Mouse (Mus musculus) heart, embryonic 14.5 days (tissue): Measurements from ENCODE around the gene Glrx3. TPM values are rescaled to one million over a fixed set of nuclear protein-coding genes. Genes with fewer than 3 reads are reported as not detected.

Experiments used
- ATAC-seq: fragments of 200-750 bp; cut with Nextera tagmentation; 2 replicates; pipeline ENCODE4 v1.8.0; 2017; ENCODE audit warnings: low read depth, moderate TSS enrichment; ENCODE audit not compliant: insufficient number of reproducible peaks, insufficient read depth, low FRiP score
- H3K27ac ChIP-seq, 2 experiments: fragments of 200-500 bp in 1 of 2; fragments of 300-500 bp in 1 of 2; sonication (generic) in 1 of 2; replicated peaks in 1 of 2; 2 replicates each; pipeline ENCODE4 v1.5.1; 2012 to 2014; ENCODE audit warnings: low read depth in 2 of 2, low read length in 2 of 2, control low read depth in 1 of 2, mild to moderate bottlenecking in 1 of 2, mixed read lengths in 1 of 2; ENCODE audit not compliant: control insufficient read depth in 1 of 2, insufficient read depth in 1 of 2
- H3K27me3 ChIP-seq: fragments of 300-500 bp; sonication (generic); 2 replicates; pipeline ENCODE4 v1.6.1; 2014; ENCODE audit warnings: mild to moderate bottlenecking, low read length, control low read depth; ENCODE audit not compliant: control insufficient read depth, insufficient read depth
- H3K36me3 ChIP-seq: fragments of 300-500 bp; sonication (generic); 2 replicates; pipeline ENCODE4 v1.6.1; 2014; ENCODE audit warnings: mild to moderate bottlenecking, control low read depth, low read length, mixed read lengths; ENCODE audit not compliant: control insufficient read depth, insufficient read depth
- H3K4me1 ChIP-seq, 2 experiments: fragments of 200-500 bp in 1 of 2; fragments of 300-500 bp in 1 of 2; sonication (generic) in 1 of 2; 2 replicates each; pipeline ENCODE4 v1.6.1; 2012 to 2014; ENCODE audit warnings: low read length in 2 of 2, control low read depth in 1 of 2, mixed read lengths in 1 of 2; ENCODE audit not compliant: control insufficient read depth in 2 of 2, insufficient read depth in 2 of 2
- H3K4me2 ChIP-seq: fragments of 300-500 bp; sonication (generic); 2 replicates; pipeline ENCODE4 v1.6.1; 2014; ENCODE audit warnings: mild to moderate bottlenecking, low read length
- H3K4me3 ChIP-seq, 2 experiments: fragments of 200-500 bp in 1 of 2; fragments of 300-500 bp in 1 of 2; sonication (generic) in 1 of 2; 2 replicates each; pipeline ENCODE4 v1.5.1; 2012 to 2014; ENCODE audit warnings: low read length in 2 of 2, mild to moderate bottlenecking in 2 of 2, control low read depth in 1 of 2, low read depth in 1 of 2, moderate library complexity in 1 of 2; ENCODE audit not compliant: control insufficient read depth in 1 of 2, insufficient read depth in 1 of 2
- H3K9ac ChIP-seq: fragments of 300-500 bp; sonication (generic); 2 replicates; pipeline ENCODE4 v1.6.1; 2014; ENCODE audit warnings: mild to moderate bottlenecking, low read length
- H3K9me3 ChIP-seq: fragments of 300-500 bp; sonication (generic); 2 replicates; pipeline ENCODE4 v1.6.1; 2016; ENCODE audit warnings: low read length, control low read depth; ENCODE audit not compliant: control insufficient read depth
- WGBS: fragments of 180-500 bp; shearing (Covaris S2); extraction: QIAGEN DNeasy Blood & Tissue Kit; methylation state at CpG from one replicate; pipeline ENCODE4 v1.1.7; 2014; 5-methylcytosine and 5-hydroxymethylcytosine counted together
- polyA plus RNA-seq: library from polyadenylated mRNA; unstranded; fragments of >200 nt; fragmentation: Nextera tagmentation; extraction: Ambion mirVana; gene quantifications from 2 replicates; pipeline ENCODE4 v1.2.1, GENCODE M21; 2014

The Glrx3 gene
- polyA plus RNA-seq, 1 experiment from 2014 or later, result 200 TPM

DNA sequence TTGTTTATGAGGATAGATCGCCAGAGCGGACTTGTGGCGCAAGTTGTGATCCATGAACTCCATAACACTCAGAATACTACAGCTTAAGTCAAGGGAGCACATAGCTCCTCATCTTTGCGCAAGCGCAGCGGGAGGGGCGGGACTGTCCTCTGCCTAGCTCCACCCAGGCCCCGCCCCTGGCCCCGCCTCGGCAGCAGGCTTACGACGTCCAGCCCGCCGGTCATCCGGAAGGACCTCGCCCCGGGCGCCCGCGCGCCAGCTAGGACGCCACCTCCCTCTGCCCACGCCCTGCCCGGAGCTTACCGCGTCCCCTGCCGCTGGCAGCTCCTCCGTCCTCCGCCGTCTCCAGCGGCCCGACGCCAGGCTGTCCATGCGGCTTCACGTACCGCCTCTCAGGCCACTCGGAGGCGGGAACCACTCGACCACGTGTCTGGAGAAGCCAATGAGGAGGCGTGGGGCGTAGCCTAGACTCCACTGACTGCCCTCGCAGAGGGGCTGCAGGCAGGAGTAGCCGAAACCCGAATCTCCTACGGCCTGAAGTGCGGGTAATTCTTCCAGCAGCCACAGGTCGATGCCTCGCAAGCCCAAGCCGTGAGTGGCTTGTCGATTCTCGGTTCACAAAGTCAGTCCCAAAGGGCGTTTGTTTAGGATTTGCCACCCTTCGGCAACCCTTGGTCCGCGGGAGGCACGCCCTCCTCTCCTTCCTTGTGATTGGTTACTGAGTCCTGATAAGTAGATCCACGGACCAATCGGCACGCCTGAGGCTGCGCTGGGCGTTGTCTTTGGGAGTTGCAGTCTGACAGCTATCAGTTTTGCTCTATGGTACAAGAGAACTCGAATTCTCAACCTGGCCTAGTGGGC lies 26.8 kb upstream of the Glrx3 start, which contains the start of gene 9430038I01Rik:
Gene 9430038I01Rik (minus strand): TSS at position 426 of the 861 bp plus-strand sequence.
- peak; percentile 99 for ATAC-seq
- WGBS, result under 1% methylated on average over 63 of the region's 63 CpGs
- no peaks in the 10 kb centered on the region for H3K36me3 ChIP-seq

DNA sequence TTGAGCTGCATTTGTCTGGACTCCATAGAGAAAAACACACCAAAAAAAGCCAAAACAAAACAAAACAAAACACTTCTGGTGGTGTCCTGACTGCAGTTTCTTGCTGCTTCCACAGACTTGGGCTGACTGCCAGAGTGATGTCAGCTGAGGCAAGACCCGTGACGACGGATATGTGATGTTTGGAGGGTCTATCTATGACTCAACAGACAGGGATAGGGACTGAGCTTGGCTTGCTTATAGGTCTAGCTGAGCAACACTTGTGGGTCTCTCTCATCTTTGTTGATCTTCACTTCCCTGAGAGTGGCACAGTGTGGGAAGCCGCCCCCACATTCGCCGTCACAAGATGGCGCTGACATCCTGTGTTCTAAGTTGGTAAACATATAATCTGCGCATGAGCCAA lies 22.7 kb upstream of the Glrx3 start:
- no peak overlapping the region for H3K4me2 ChIP-seq
- H3K9me3 ChIP-seq, result no peaks in the 10 kb centered on the region
- H3K4me1 ChIP-seq, result peaks cover 4 to 5% of the 10 kb centered on the region in 2 experiments
- WGBS, result 75% methylated on average over 8 of the region's 8 CpGs
- H3K36me3 ChIP-seq, result no peaks in the 10 kb centered on the region
- H3K9ac ChIP-seq, result no peak overlapping the region
- H3K4me3 ChIP-seq, result no peak overlapping the region
- no peak for ATAC-seq
- H3K27me3 ChIP-seq, result no peaks in the 10 kb centered on the region
- no peak overlapping the region for H3K27ac ChIP-seq

More for the DNA sequence above, 26.8 kb upstream of the Glrx3 start, which contains the start of gene 9430038I01Rik:
- Histone ChIP-seq H3K4me3 (peak within 1 kb of the TSS; percentile 72 to 74), H3K27me3 (no peaks in the 10 kb centered on the region), H3K9me3 (no peaks in the 10 kb centered on the region), H3K27ac (peak within 1 kb of the TSS; percentile 89 to 91), H3K9ac (peak within 1 kb of the TSS; percentile 79), H3K4me1 (peaks cover 4 to 5% of the 10 kb centered on the region in 2 experiments), H3K4me2 (peak within 1 kb of the TSS; percentile 72)

DNA sequence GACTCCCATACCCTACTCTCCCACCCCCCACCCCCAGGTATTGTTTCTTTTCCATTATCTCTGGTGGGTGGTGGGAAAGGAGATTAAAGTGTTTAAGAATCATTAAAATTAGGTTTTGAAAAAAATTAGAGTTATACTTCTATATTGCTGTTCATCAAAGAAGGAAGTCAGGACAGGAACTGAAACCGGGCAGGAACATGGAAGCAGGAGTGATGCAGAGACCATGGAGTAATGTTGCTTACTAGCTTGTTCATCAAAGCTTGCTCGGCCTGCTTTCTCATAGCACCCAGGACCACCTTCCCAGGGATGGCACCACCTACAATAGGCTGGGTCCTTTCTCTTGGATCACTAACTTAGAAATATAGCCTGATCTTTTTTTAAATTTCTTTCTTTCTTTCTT lies 16.9 kb upstream of the Glrx3 start:
- no peak overlapping the region for H3K9ac ChIP-seq
- H3K4me2 ChIP-seq, result no peak overlapping the region
- no peak for ATAC-seq
- no peak overlapping the region for H3K27ac ChIP-seq
- H3K9me3 ChIP-seq, result no peaks in the 10 kb centered on the region
- no peaks in the 10 kb centered on the region for H3K36me3 ChIP-seq
- no peak overlapping the region for H3K4me3 ChIP-seq
- WGBS, result 90% methylated on average over 2 of the region's 2 CpGs
- H3K27me3 ChIP-seq, result no peaks in the 10 kb centered on the region
- no peaks in the 10 kb centered on the region for H3K4me1 ChIP-seq

DNA sequence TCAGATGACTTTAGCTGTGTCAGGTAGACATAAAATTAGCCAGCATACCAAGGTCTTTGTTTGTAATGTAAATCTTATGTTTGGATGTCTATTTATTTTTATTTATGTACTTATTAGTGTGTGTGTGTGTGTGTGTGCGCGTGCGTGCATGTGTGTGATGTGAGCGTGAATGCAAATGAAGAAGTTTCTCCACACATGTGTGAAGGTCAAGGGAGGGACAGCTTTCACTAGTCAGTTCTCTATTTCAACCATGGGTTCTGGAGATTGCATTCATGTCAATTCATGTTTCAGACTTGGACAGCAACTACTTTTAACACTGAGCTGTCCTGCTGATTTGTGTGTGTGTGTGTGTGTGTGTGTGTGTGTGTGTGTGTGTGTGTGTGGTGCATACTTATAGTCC lies 16.2 kb upstream of the Glrx3 start:
- ATAC-seq, result no peak
- Histone ChIP-seq H3K4me2 (no peak overlapping the region), H3K4me3 (no peak overlapping the region), H3K36me3 (no peaks in the 10 kb centered on the region), H3K9me3 (no peaks in the 10 kb centered on the region), H3K4me1 (no peaks in the 10 kb centered on the region), H3K27me3 (no peaks in the 10 kb centered on the region), H3K27ac (no peak overlapping the region), H3K9ac (no peak overlapping the region)
- WGBS, result 92% methylated on average over 4 of the region's 4 CpGs

DNA sequence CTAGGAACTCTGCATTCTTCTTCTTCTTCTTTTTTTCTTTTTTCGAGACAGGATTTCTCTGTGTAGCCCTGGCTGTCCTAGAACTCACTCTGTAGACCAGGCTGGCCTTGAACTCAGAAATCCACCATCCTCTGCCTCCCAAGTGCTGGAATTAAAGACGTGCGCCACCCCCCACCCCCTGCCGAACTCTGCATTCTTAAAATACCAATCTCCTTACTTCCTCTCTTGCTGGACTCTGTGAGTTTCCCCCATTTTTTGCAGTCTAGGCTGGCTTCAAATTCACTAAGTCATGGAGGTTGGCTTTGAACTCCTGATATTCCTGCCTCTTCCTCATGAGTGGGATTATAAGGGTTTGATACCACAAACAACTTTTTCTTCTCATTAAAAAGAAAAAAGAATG lies 10.7 kb upstream of the Glrx3 start:
- ATAC-seq, result no peak
- Histone ChIP-seq H3K9me3 (no peaks in the 10 kb centered on the region), H3K27me3 (no peaks in the 10 kb centered on the region), H3K27ac (no peak overlapping the region), H3K9ac (no peak overlapping the region), H3K4me1 (no peaks in the 10 kb centered on the region), H3K4me3 (no peak overlapping the region), H3K36me3 (no peaks in the 10 kb centered on the region), H3K4me2 (no peak overlapping the region)
- WGBS, result 45% methylated on average over 4 of the region's 4 CpGs

DNA sequence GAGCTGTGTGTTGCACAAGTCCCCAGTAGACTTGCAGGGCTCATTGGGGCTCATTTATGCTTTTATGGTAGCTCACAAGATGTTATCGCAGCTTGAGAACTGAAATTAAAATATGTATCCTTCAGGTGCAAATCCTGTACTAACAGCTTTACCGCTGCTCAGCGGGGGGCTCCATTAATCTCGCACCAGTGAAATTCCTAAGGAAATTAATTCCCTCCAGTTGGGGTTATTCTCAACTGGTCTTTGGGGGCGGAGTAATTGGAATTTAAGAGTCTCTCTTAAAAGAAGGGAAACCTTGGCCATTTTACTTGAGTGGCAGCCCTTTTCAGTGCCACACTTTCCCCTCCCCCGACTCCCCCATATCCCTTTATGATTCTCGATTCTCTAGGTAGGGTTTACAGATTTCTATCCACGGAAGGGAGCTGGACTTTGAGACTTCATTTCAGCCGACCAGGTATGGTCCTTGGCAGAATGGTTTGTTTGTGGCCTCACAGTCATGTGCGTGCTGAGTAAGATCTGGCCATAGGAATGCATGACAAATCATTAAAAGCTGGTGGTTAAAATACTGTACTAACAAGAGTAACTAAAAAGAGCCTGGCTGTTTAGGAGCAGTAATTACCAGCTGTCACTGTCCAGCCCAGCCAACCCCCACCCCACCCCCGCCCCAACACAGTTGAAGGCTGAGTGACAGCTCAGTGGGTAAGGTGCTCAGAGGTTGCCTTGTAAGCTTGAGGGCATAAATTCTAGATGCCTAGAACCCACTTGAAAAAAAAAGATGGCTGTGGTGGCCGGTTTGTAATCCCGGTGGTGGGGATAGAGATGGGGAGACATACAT lies 5.4 kb upstream of the Glrx3 start:
- Histone ChIP-seq H3K4me3 (no peak overlapping the region), H3K4me1 (no peaks in the 10 kb centered on the region), H3K4me2 (no peak overlapping the region), H3K27me3 (no peaks in the 10 kb centered on the region), H3K9ac (no peak overlapping the region), H3K9me3 (no peaks in the 10 kb centered on the region), H3K36me3 (no peaks in the 10 kb centered on the region), H3K27ac (no peak overlapping the region)
- ATAC-seq, result no peak
- WGBS, result 55% methylated on average over 13 of the region's 13 CpGs

DNA sequence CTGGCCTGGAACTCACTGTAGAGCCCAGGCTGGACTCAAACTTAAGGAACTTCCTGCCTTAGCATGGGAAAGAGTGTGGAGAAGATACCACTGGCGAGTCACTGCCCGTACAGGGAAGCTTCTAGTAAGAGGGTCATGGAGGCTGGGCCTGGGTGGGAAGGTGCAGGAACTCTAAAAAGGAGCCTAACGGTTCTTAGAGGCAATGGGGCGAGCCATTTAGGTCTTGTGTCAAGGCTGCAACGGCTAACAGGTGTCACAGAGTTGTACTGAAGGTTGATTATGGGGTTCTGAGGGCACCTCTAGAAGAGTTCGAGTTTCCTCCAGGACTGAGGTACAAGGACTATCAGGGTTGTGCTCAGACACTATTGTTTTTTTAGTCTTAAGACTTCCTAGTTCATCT lies 513 bp upstream of the Glrx3 start:
- no peak for ATAC-seq
- H3K4me3 ChIP-seq, result no peak overlapping the region
- 77% methylated on average over 6 of the region's 6 CpGs for WGBS

More for the DNA sequence above, 513 bp upstream of the Glrx3 start:
- no peaks in the 10 kb centered on the region for H3K36me3 ChIP-seq
- H3K9me3 ChIP-seq, result no peaks in the 10 kb centered on the region
- no peaks in the 10 kb centered on the region for H3K27me3 ChIP-seq
- H3K9ac ChIP-seq, result no peak overlapping the region
- H3K4me2 ChIP-seq, result peak overlapping the region; percentile 86
- peak overlapping the region in 1 of 2 experiments; percentile 45; a peak in 1 of 4 replicates for H3K27ac ChIP-seq
- peaks cover 3 to 13% of the 10 kb centered on the region in 2 experiments for H3K4me1 ChIP-seq
